8 mouse cellular contexts compared by ENCODE assay signal in the genomic region with DNA sequence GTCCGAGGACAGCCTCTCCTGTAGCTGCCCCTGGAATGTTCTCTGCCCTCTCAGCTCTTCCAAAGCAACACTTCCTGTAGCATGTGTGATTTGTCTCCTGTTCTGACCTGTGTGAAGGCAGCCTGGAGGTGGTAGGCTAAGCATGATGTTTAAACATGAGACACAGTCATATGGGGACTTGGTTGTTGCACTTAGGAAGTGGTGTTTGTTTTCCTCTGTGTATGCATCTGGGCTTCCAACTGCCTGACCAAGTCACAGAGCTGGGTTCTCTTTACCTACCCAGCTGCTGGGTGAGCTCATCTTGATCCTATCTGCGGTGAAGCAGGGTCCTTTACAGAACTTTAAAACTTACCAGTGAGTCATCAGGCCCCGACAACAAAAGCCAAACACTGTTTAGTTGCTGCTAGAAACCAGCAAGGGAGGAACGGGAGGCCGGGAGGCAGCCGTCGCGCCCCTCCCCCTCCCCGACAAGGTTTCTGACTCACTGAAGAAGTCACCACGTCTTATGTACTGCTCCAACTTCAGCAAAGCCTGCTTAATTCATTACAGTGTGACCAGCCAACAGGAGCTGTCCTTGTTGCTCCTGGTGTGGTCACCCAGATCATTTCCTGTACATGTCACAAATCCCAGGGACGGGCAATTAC. TPM values are rescaled to one million over a fixed set of nuclear protein-coding genes. Genes with fewer than 3 reads are reported as not detected.
DNase-seq lines count a peak whose midpoint lies in the region; ATAC-seq and TF ChIP-seq lines count a peak whose summit lies in the region.

No protein-coding gene starts in this region.

- 20% methylated on average over 11 of the region's 11 CpGs for WGBS in midbrain, embryonic 11.5 days
- WGBS in midbrain, embryonic 15.5 days = 17% methylated on average over 11 of the region's 11 CpGs
- 7% methylated on average over 11 of the region's 11 CpGs for WGBS in intestine, embryonic 16.5 days
- WGBS in liver, postnatal 0 days (ENCODE audit: insufficient replicate concordance) = 12% methylated on average over 11 of the region's 11 CpGs
- 18% methylated on average over 11 of the region's 11 CpGs for WGBS in neural tube, embryonic 14.5 days

- no peak for TF ChIP-seq EP300 in liver, postnatal 0 days (IDR thresholded peaks at IDR 0.05; ENCODE audit: low read depth)

- no peaks in the 10 kb centered on the region for H3K36me3 ChIP-seq in midbrain, embryonic 11.5 days (ENCODE audit: control insufficient read depth, insufficient read depth, low read length)
- no peaks in the 10 kb centered on the region for H3K36me3 ChIP-seq in midbrain, embryonic 15.5 days (replicated peaks)
- no peaks in the 10 kb centered on the region for H3K36me3 ChIP-seq in intestine, embryonic 16.5 days (ENCODE audit: control insufficient read depth, insufficient read depth, low read length)
- no peaks in the 10 kb centered on the region for H3K36me3 ChIP-seq in liver, postnatal 0 days (replicated peaks; ENCODE audit: insufficient read depth, low read length)
- no peaks in the 10 kb centered on the region for H3K36me3 ChIP-seq in neural tube, embryonic 14.5 days (ENCODE audit: control insufficient read depth, insufficient read depth, low read length)

- peak overlapping the region; percentile 16; the same call in 1 of the 2 replicates for H3K4me2 ChIP-seq in midbrain, embryonic 11.5 days
- no peak overlapping the region for H3K4me2 ChIP-seq in midbrain, embryonic 15.5 days
- peak overlapping the region; percentile 48 for H3K4me2 ChIP-seq in intestine, embryonic 16.5 days (ENCODE audit: low read depth, low read length)
- peak overlapping the region; percentile 55 for H3K4me2 ChIP-seq in liver, postnatal 0 days (ENCODE audit: low read depth, low read length)
- peak overlapping the region; percentile 18; the same call in 1 of the 2 replicates for H3K4me2 ChIP-seq in neural tube, embryonic 14.5 days (ENCODE audit: low read depth, low read length)

- no peaks in the 10 kb centered on the region for H3K27me3 ChIP-seq in midbrain, embryonic 11.5 days (ENCODE audit: control insufficient read depth, insufficient read depth, low read length)
- no peaks in the 10 kb centered on the region for H3K27me3 ChIP-seq in midbrain, embryonic 15.5 days (replicated peaks)
- H3K27me3 ChIP-seq in intestine, embryonic 16.5 days (replicated peaks; ENCODE audit: control insufficient read depth, insufficient read depth, low read length) = no peaks in the 10 kb centered on the region
- no peaks in the 10 kb centered on the region for H3K27me3 ChIP-seq in liver, postnatal 0 days (ENCODE audit: insufficient read depth, low read length)
- H3K27me3 ChIP-seq in neural tube, embryonic 14.5 days (ENCODE audit: control insufficient read depth, insufficient read depth, low read length) = no peaks in the 10 kb centered on the region

- peak; percentile 50; the same call in 1 of the 2 replicates for ATAC-seq in midbrain, embryonic 11.5 days (ENCODE audit: low FRiP score)
- no peak for ATAC-seq in midbrain, embryonic 15.5 days (replicated peaks)
- peak; percentile 78 for ATAC-seq in intestine, embryonic 16.5 days
- peak; percentile 76 for ATAC-seq in liver, postnatal 0 days
- ATAC-seq in neural tube, embryonic 14.5 days (ENCODE audit: low read depth) = no peak

- no peaks in the 10 kb centered on the region for H3K9me3 ChIP-seq in midbrain, embryonic 11.5 days (ENCODE audit: control insufficient read depth, low read length)
- H3K9me3 ChIP-seq in midbrain, embryonic 15.5 days = no peaks in the 10 kb centered on the region
- H3K9me3 ChIP-seq in intestine, embryonic 16.5 days (ENCODE audit: control insufficient read depth, low read length) = peaks cover 3% of the 10 kb centered on the region; the same call in 1 of the 2 replicates
- H3K9me3 ChIP-seq in liver, postnatal 0 days (ENCODE audit: low read length) = no peaks in the 10 kb centered on the region
- H3K9me3 ChIP-seq in neural tube, embryonic 14.5 days (ENCODE audit: control insufficient read depth, low read length) = no peaks in the 10 kb centered on the region

- H3K4me1 ChIP-seq in midbrain, embryonic 11.5 days (ENCODE audit: control insufficient read depth, insufficient read depth, low read length) = peaks cover 4% of the 10 kb centered on the region; the same call in 1 of the 2 replicates
- H3K4me1 ChIP-seq in midbrain, embryonic 15.5 days = peaks cover 5% of the 10 kb centered on the region; the same call in 1 of the 2 replicates
- peaks cover 10% of the 10 kb centered on the region for H3K4me1 ChIP-seq in intestine, embryonic 16.5 days (ENCODE audit: control insufficient read depth, insufficient read depth, low read length)
- peaks cover 16% of the 10 kb centered on the region for H3K4me1 ChIP-seq in liver, postnatal 0 days (ENCODE audit: insufficient read depth)
- no peaks in the 10 kb centered on the region for H3K4me1 ChIP-seq in neural tube, embryonic 14.5 days (ENCODE audit: control insufficient read depth, insufficient read depth, low read length)

- TF ChIP-seq CTCF in liver, postnatal 0 days (IDR thresholded peaks at IDR 0.05; ENCODE audit: low read depth) = no peak

- no peak overlapping the region for H3K27ac ChIP-seq in midbrain, embryonic 11.5 days (ENCODE audit: low read depth, low read length)
- H3K27ac ChIP-seq in midbrain, embryonic 15.5 days = no peak overlapping the region
- H3K27ac ChIP-seq in intestine, embryonic 16.5 days (ENCODE audit: low read length) = peak overlapping the region; percentile 74
- H3K27ac ChIP-seq in liver, postnatal 0 days (ENCODE audit: low read depth) = peak overlapping the region; percentile 53
- H3K27ac ChIP-seq in neural tube, embryonic 14.5 days (ENCODE audit: low read depth, low read length) = no peak overlapping the region

- no peak overlapping the region for H3K4me3 ChIP-seq in midbrain, embryonic 11.5 days (ENCODE audit: low read depth, low read length)
- no peak overlapping the region for H3K4me3 ChIP-seq in midbrain, embryonic 15.5 days
- peak overlapping the region; percentile 9; the same call in 1 of the 2 replicates for H3K4me3 ChIP-seq in intestine, embryonic 16.5 days (ENCODE audit: low read length)
- peak overlapping the region; percentile 19; the same call in 1 of the 2 replicates for H3K4me3 ChIP-seq in liver, postnatal 0 days (ENCODE audit: low read depth, low read length)
- H3K4me3 ChIP-seq in neural tube, embryonic 14.5 days (ENCODE audit: low read depth, low read length) = no peak overlapping the region

- H3K9ac ChIP-seq in midbrain, embryonic 11.5 days (ENCODE audit: low read length) = peak overlapping the region; percentile 2
- no peak overlapping the region for H3K9ac ChIP-seq in midbrain, embryonic 15.5 days
- peak overlapping the region; percentile 59 for H3K9ac ChIP-seq in intestine, embryonic 16.5 days (ENCODE audit: low read depth, low read length)
- H3K9ac ChIP-seq in liver, postnatal 0 days (replicated peaks) = no peak overlapping the region; the same call in 1 of the 2 replicates
- H3K9ac ChIP-seq in neural tube, embryonic 14.5 days (replicated peaks; ENCODE audit: low read depth, low read length) = no peak overlapping the region

- peak; percentile 88 for DNase-seq in midbrain, embryonic 11.5 days (ENCODE audit: low spot score, missing footprints)
- DNase-seq in c-Kit-positive CD71-positive TER-119-negative erythroid progenitor cells, embryonic 14.5 days (ENCODE audit: low read depth) = peak; percentile 64
- peak; percentile 67 to 76 for DNase-seq in gastrocnemius, postnatal 4 days (ENCODE audit: low spot score in 2 of 2)
- DNase-seq in liver, postnatal 0 days = peak; percentile 71
- peak; percentile 86 for DNase-seq in thymus, postnatal 4 days

RNA-seq across cellular contexts. Expression of gene Wee1, which starts 12.8 kb away (rescaled TPM):
- 31.2 and 32.6 TPM in 2 replicates for polyA plus RNA-seq in midbrain, embryonic 11.5 days (2014; fragmentation: Nextera tagmentation; extraction: Ambion mirVana)
- 5.1 and 5.8 TPM in 2 replicates for polyA plus RNA-seq in midbrain, embryonic 15.5 days (2015; fragmentation: Nextera tagmentation; extraction: Ambion mirVana)
- total RNA-seq in gastrocnemius, postnatal 4 days (2021) = 10 to 100 TPM; 11.9 to 13.5 TPM
- polyA plus RNA-seq in intestine, embryonic 16.5 days (2015; fragmentation: Nextera tagmentation; extraction: Ambion mirVana) = 14.3 and 16.6 TPM in 2 replicates
- polyA plus RNA-seq in liver, postnatal 0 days (2015; fragmentation: Nextera tagmentation; extraction: Ambion mirVana) = 4.5 and 5.3 TPM in 2 replicates
- polyA plus RNA-seq in neural tube, embryonic 14.5 days (2014; fragmentation: Nextera tagmentation; extraction: Ambion mirVana) = 4.8 and 5.1 TPM in 2 replicates

RNA-seq across cellular contexts. Expression of gene Zfp143, which starts 48.1 kb away (rescaled TPM):
- polyA plus RNA-seq in midbrain, embryonic 11.5 days (2014; fragmentation: Nextera tagmentation; extraction: Ambion mirVana) = 32.4 and 32.5 TPM in 2 replicates
- polyA plus RNA-seq in midbrain, embryonic 15.5 days (2015; fragmentation: Nextera tagmentation; extraction: Ambion mirVana) = 16.2 and 16.7 TPM in 2 replicates
- total RNA-seq in gastrocnemius, postnatal 4 days (2021) = 10 to 100 TPM in 1 of 2 experiments, 1 to 10 TPM in 1; 6.8 to 10.1 TPM
- polyA plus RNA-seq in intestine, embryonic 16.5 days (2015; fragmentation: Nextera tagmentation; extraction: Ambion mirVana) = 15.0 and 15.5 TPM in 2 replicates
- 4.1 and 5.2 TPM in 2 replicates for polyA plus RNA-seq in liver, postnatal 0 days (2015; fragmentation: Nextera tagmentation; extraction: Ambion mirVana)
- polyA plus RNA-seq in neural tube, embryonic 14.5 days (2014; fragmentation: Nextera tagmentation; extraction: Ambion mirVana) = 14.8 and 16.6 TPM in 2 replicates

Comparison
In these comparisons a context has a peak if more than half of its experiments do, and no peak if none do; other contexts are left out.
1. ATAC-seq: peak in midbrain, embryonic 11.5 days (single experiment), intestine, embryonic 16.5 days (single experiment) and liver, postnatal 0 days (single experiment); none in midbrain, embryonic 15.5 days (single experiment) and neural tube, embryonic 14.5 days (single experiment).
2. H3K9ac ChIP-seq: peak in midbrain, embryonic 11.5 days (single experiment) and intestine, embryonic 16.5 days (single experiment); none in midbrain, embryonic 15.5 days (single experiment), liver, postnatal 0 days (single experiment) and neural tube, embryonic 14.5 days (single experiment).
3. H3K27ac ChIP-seq: peak in intestine, embryonic 16.5 days (single experiment) and liver, postnatal 0 days (single experiment); none in midbrain, embryonic 11.5 days (single experiment), midbrain, embryonic 15.5 days (single experiment) and neural tube, embryonic 14.5 days (single experiment).
4. H3K4me3 ChIP-seq: peak in intestine, embryonic 16.5 days (single experiment) and liver, postnatal 0 days (single experiment); none in midbrain, embryonic 11.5 days (single experiment), midbrain, embryonic 15.5 days (single experiment) and neural tube, embryonic 14.5 days (single experiment).
5. Peak in every context shown above with its lines, with median percentiles within 50 percentile points of each other: DNase-seq.